Mouse (Mus musculus): ENCODE measurements at regions not wholly inside any gene's neighbourhood (a gene's known extent, or its start where the extent isn't known, plus 50 kb on each side); places are given as distances from the start of the nearest gene placed in this dataset.

GRCm38 (mm10) chr16:5366021-5366420 lies 110.2 kb upstream of the Eef2kmt start:
- Histone ChIP-seq H3K27me3 (ENCODE audit: insufficient read depth, low read length) (no peaks in the 10 kb centered on the region), H3K4me2 (ENCODE audit: low read length) (no peak overlapping the region), H3K36me3 (ENCODE audit: insufficient read depth, low read length) (no peaks in the 10 kb centered on the region), H3K27ac (no peak overlapping the region), H3K4me3 (replicated peaks; ENCODE audit: low read depth, low read length) (no peak overlapping the region), H3K4me1 (replicated peaks; ENCODE audit: insufficient read depth, low read length) (no peaks in the 10 kb centered on the region), H3K9me3 (replicated peaks; ENCODE audit: low read length) (no peaks in the 10 kb centered on the region), H3K9ac (ENCODE audit: low read depth, low read length) (no peak overlapping the region)
- TF ChIP-seq CTCF (IDR thresholded peaks at IDR 0.05; ENCODE audit: low read depth), result no peak
- 87% methylated on average over 3 of the region's 3 CpGs for WGBS
- DNase-seq (ENCODE audit: low spot score), result no peak
- ATAC-seq (replicated peaks; ENCODE audit: low FRiP score, low read depth), result no peak

- peak; percentile 39; the same call in 1 of the 2 replicates for TF ChIP-seq CTCF (IDR thresholded peaks at IDR 0.05; ENCODE audit: low read depth)
- H3K27ac ChIP-seq, result no peak overlapping the region
- H3K4me1 ChIP-seq (replicated peaks; ENCODE audit: insufficient read depth, low read length), result no peaks in the 10 kb centered on the region
- H3K36me3 ChIP-seq (ENCODE audit: insufficient read depth, low read length), result no peaks in the 10 kb centered on the region
- ATAC-seq (replicated peaks; ENCODE audit: low FRiP score, low read depth) (no peak), DNase-seq (ENCODE audit: low spot score) (no peak)
- no peaks in the 10 kb centered on the region for H3K9me3 ChIP-seq (replicated peaks; ENCODE audit: low read length)
- no peak overlapping the region for H3K4me2 ChIP-seq (ENCODE audit: low read length)
- no peak overlapping the region for H3K4me3 ChIP-seq (replicated peaks; ENCODE audit: low read depth, low read length)
- WGBS, result 72% methylated on average over 10 of the region's 10 CpGs
- H3K9ac ChIP-seq (ENCODE audit: low read depth, low read length), result no peak overlapping the region
- no peaks in the 10 kb centered on the region for H3K27me3 ChIP-seq (ENCODE audit: insufficient read depth, low read length)
Measured at GRCm38 (mm10) chr16:5363007-5363570, 107.3 kb upstream of the Eef2kmt start.

GRCm38 (mm10) chr16:5359193-5359592 lies 103.4 kb upstream of the Eef2kmt start:
- H3K4me3 ChIP-seq (replicated peaks; ENCODE audit: low read depth, low read length), result no peak overlapping the region
- 73% methylated on average over 4 of the region's 4 CpGs for WGBS
- TF ChIP-seq CTCF (IDR thresholded peaks at IDR 0.05; ENCODE audit: low read depth), result no peak
- ATAC-seq (replicated peaks; ENCODE audit: low FRiP score, low read depth), result no peak
- H3K4me1 ChIP-seq (replicated peaks; ENCODE audit: insufficient read depth, low read length), result no peaks in the 10 kb centered on the region
- no peak for DNase-seq (ENCODE audit: low spot score)
- no peaks in the 10 kb centered on the region for H3K36me3 ChIP-seq (ENCODE audit: insufficient read depth, low read length)
- H3K27ac ChIP-seq, result no peak overlapping the region
- H3K27me3 ChIP-seq (ENCODE audit: insufficient read depth, low read length), result no peaks in the 10 kb centered on the region
- H3K9ac ChIP-seq (ENCODE audit: low read depth, low read length), result no peak overlapping the region
- no peak overlapping the region for H3K4me2 ChIP-seq (ENCODE audit: low read length)
- H3K9me3 ChIP-seq (replicated peaks; ENCODE audit: low read length), result no peaks in the 10 kb centered on the region

GRCm38 (mm10) chr16:5353881-5354280 lies 98.1 kb upstream of the Eef2kmt start:
- TF ChIP-seq CTCF (IDR thresholded peaks at IDR 0.05; ENCODE audit: low read depth), result no peak
- Histone ChIP-seq H3K36me3 (ENCODE audit: insufficient read depth, low read length) (no peaks in the 10 kb centered on the region), H3K27me3 (ENCODE audit: insufficient read depth, low read length) (no peaks in the 10 kb centered on the region), H3K4me2 (ENCODE audit: low read length) (no peak overlapping the region), H3K27ac (no peak overlapping the region), H3K4me3 (replicated peaks; ENCODE audit: low read depth, low read length) (no peak overlapping the region), H3K9me3 (replicated peaks; ENCODE audit: low read length) (no peaks in the 10 kb centered on the region), H3K9ac (ENCODE audit: low read depth, low read length) (no peak overlapping the region), H3K4me1 (replicated peaks; ENCODE audit: insufficient read depth, low read length) (no peaks in the 10 kb centered on the region)
- 52% methylated on average over 2 of the region's 2 CpGs for WGBS
- ATAC-seq (replicated peaks; ENCODE audit: low FRiP score, low read depth), result no peak
- no peak for DNase-seq (ENCODE audit: low spot score)

- TF ChIP-seq CTCF (IDR thresholded peaks at IDR 0.05; ENCODE audit: low read depth), result no peak
- Histone ChIP-seq H3K4me2 (ENCODE audit: low read length) (peak overlapping the region; percentile 36), H3K4me1 (replicated peaks; ENCODE audit: insufficient read depth, low read length) (no peaks in the 10 kb centered on the region), H3K4me3 (replicated peaks; ENCODE audit: low read depth, low read length) (0 out of 2 replicates have a peak overlapping the region, but pooled peaks have one; percentile 5), H3K9ac (ENCODE audit: low read depth, low read length) (no peak overlapping the region), H3K36me3 (ENCODE audit: insufficient read depth, low read length) (no peaks in the 10 kb centered on the region), H3K9me3 (replicated peaks; ENCODE audit: low read length) (no peaks in the 10 kb centered on the region), H3K27me3 (ENCODE audit: insufficient read depth, low read length) (no peaks in the 10 kb centered on the region), H3K27ac (no peak overlapping the region)
- peak; percentile 92 for ATAC-seq (replicated peaks; ENCODE audit: low FRiP score, low read depth)
- 4% methylated on average over 18 of the region's 18 CpGs for WGBS
- peak; percentile 78 for DNase-seq (ENCODE audit: low spot score)
Measured at GRCm38 (mm10) chr16:5351890-5352571, 96.2 kb upstream of the Eef2kmt start.

- H3K27ac ChIP-seq, result no peak overlapping the region
- DNase-seq (ENCODE audit: low spot score), result no peak
- ATAC-seq (replicated peaks; ENCODE audit: low FRiP score, low read depth), result no peak
- H3K4me1 ChIP-seq (replicated peaks; ENCODE audit: insufficient read depth, low read length), result no peaks in the 10 kb centered on the region
- H3K9ac ChIP-seq (ENCODE audit: low read depth, low read length), result no peak overlapping the region
- no peaks in the 10 kb centered on the region for H3K36me3 ChIP-seq (ENCODE audit: insufficient read depth, low read length)
- no peak overlapping the region for H3K4me2 ChIP-seq (ENCODE audit: low read length)
- no peaks in the 10 kb centered on the region for H3K9me3 ChIP-seq (replicated peaks; ENCODE audit: low read length)
- no peaks in the 10 kb centered on the region for H3K27me3 ChIP-seq (ENCODE audit: insufficient read depth, low read length)
- no peak overlapping the region for H3K4me3 ChIP-seq (replicated peaks; ENCODE audit: low read depth, low read length)
- no peak for TF ChIP-seq CTCF (IDR thresholded peaks at IDR 0.05; ENCODE audit: low read depth)
- 78% methylated on average over 5 of the region's 5 CpGs for WGBS
Measured at GRCm38 (mm10) chr16:5347151-5347550, 91.4 kb upstream of the Eef2kmt start.
